ENCODE assay signal across 10 mouse cellular contexts in genomic region chr17:15021503-15022220, GRCm38 (mm10). TPM values are rescaled to one million over a fixed set of nuclear protein-coding genes. Genes with fewer than 3 reads are reported as not detected.
DNase-seq lines count a peak whose midpoint lies in the region; ATAC-seq and TF ChIP-seq lines count a peak whose summit lies in the region.
"Not testable (repeated sequence)": the region's sequence is repeated elsewhere in the genome, so short reads cannot be mapped to it uniquely, and the experiment has no call there.
"Had no signal": no experiment of that assay in that cellular context is flagged by ENCODE, and none has a peak within 500 bp of the region (broad histone marks: within the 10 kb centered on the region; RNA-seq: fewer than 3 reads in every experiment).

No protein-coding gene starts in this region.

- not testable (repeated sequence) for H3K4me2 ChIP-seq in lung, postnatal 0 days (replicated peaks; ENCODE audit: low read depth, low read length)

- 79% methylated on average over 3 of the region's 3 CpGs for WGBS in kidney, adult 2 months
- WGBS in lung, postnatal 0 days, result 83% methylated on average over 3 of the region's 3 CpGs

- 0 out of 2 replicates have a peak, but pooled peaks have one; percentile 4 for ATAC-seq in lung, postnatal 0 days

- TF ChIP-seq CTCF in kidney, adult 2 months (conservative IDR thresholded peaks at IDR 0.05; ENCODE audit: insufficient read depth, insufficient read length, low read depth, low read length); left cerebral cortex, adult 2 months (IDR thresholded peaks at IDR 0.05); lung, postnatal 0 days (IDR thresholded peaks at IDR 0.05): not testable (repeated sequence)

- TF ChIP-seq EP300 in lung, postnatal 0 days (IDR thresholded peaks at IDR 0.05), result not testable (repeated sequence)

- DNase-seq in adrenal gland, adult 2 months, result peak; percentile 15
- peak; percentile 5 to 9 for DNase-seq in cerebellum, postnatal 25 days
- peak; percentile 8 to 13 for DNase-seq in gastrocnemius, postnatal 4 days (ENCODE audit: low spot score in 2 of 2)
- peak; percentile 12 for DNase-seq in kidney, adult 2 months
- peak; percentile 12 to 18 for DNase-seq in left cerebral cortex, adult 2 months (ENCODE audit: extremely low spot score in 1 of 2, low spot score in 2 of 2)
- peak; percentile 7 for DNase-seq in lung, postnatal 0 days (ENCODE audit: low spot score)
- peak; percentile 21 for DNase-seq in right cerebral cortex, postnatal 14 days
- peak; percentile 3 for DNase-seq in thymus, postnatal 25 days

- H3K9ac ChIP-seq in lung, postnatal 0 days (replicated peaks; ENCODE audit: low read depth), result not testable (repeated sequence)

- not testable (repeated sequence) for H3K27ac ChIP-seq in kidney, adult 2 months (ENCODE audit: insufficient read depth, low read depth, low read length); left cerebral cortex, adult 2 months; lung, postnatal 0 days (ENCODE audit: low read length)

- H3K4me1 ChIP-seq in kidney, adult 2 months (ENCODE audit: control insufficient read depth, insufficient read depth, low read length); lung, postnatal 0 days (ENCODE audit: insufficient read depth, low read depth, low read length): not testable (repeated sequence)

- intact Hi-C loops in left cerebral cortex, adult 2 months (cut with DNase I), result not testable (repeated sequence)

- not testable (repeated sequence) for H3K27me3 ChIP-seq in kidney, adult 2 months (replicated peaks; ENCODE audit: control insufficient read depth, insufficient read depth, low read length); lung, postnatal 0 days (replicated peaks; ENCODE audit: insufficient read depth, low read length)

- not testable (repeated sequence) for H3K9me3 ChIP-seq in lung, postnatal 0 days (ENCODE audit: low read length)

- not testable (repeated sequence) for H3K4me3 ChIP-seq in kidney, adult 2 months (ENCODE audit: insufficient read depth, low read depth, low read length); left cerebral cortex, adult 2 months; lung, postnatal 0 days (ENCODE audit: low read depth, low read length)

- not testable (repeated sequence) for H3K36me3 ChIP-seq in kidney, adult 2 months (ENCODE audit: control insufficient read depth, insufficient read depth, low read length); lung, postnatal 0 days (ENCODE audit: insufficient read depth, low read length)

- TF ChIP-seq POLR2A in kidney, adult 2 months (IDR thresholded peaks at IDR 0.05; ENCODE audit: low read depth, low read length), result not testable (repeated sequence)

RNA-seq across cellular contexts. Expression of gene Gm3435, which starts 11.7 kb away (rescaled TPM):
- total RNA-seq in adrenal gland, adult 2 months (2021), result 1 to 10 TPM; 3.3 to 5.4 TPM
- polyA plus RNA-seq in adrenal gland, adult 2 months (2012; rRNA removed), result 0.21 TPM in 1 of 2 replicates, not detected in the other
- total RNA-seq in gastrocnemius, postnatal 4 days (2021), result 1 to 10 TPM; 3.4 to 4.8 TPM
- polyA plus RNA-seq in kidney, adult 2 months (2012; rRNA removed), result 1.6 and 3.7 TPM in 2 replicates
- 1 to 10 TPM; 2.4 to 3.0 TPM for total RNA-seq in left cerebral cortex, adult 2 months (2021)
- 4.5 and 5.6 TPM in 2 replicates for polyA plus RNA-seq in lung, postnatal 0 days (2015; fragmentation: Nextera tagmentation; extraction: Ambion mirVana)

RNA-seq across cellular contexts. Expression of gene Ermard, which starts 19.3 kb away (rescaled TPM):
- total RNA-seq in adrenal gland, adult 2 months (2021), result 10 to 100 TPM; 39.3 to 47.8 TPM
- polyA plus RNA-seq in adrenal gland, adult 2 months (2012; rRNA removed), result 23.2 and 23.9 TPM in 2 replicates
- total RNA-seq in gastrocnemius, postnatal 4 days (2021), result 10 to 100 TPM; 35.0 to 41.9 TPM
- 40.6 and 42.7 TPM in 2 replicates for polyA plus RNA-seq in kidney, adult 2 months (2012; rRNA removed)
- total RNA-seq in left cerebral cortex, adult 2 months (2021), result 10 to 100 TPM; 49.9 to 52.6 TPM
- 49.6 and 59.4 TPM in 2 replicates for polyA plus RNA-seq in lung, postnatal 0 days (2015; fragmentation: Nextera tagmentation; extraction: Ambion mirVana)

RNA-seq across cellular contexts. Expression of gene Tcte3, which starts 19.6 kb away (rescaled TPM):
- 1 to 10 TPM; 2.0 to 2.1 TPM for total RNA-seq in adrenal gland, adult 2 months (2021)
- polyA plus RNA-seq in adrenal gland, adult 2 months (2012; rRNA removed), result not detected in 2 replicates
- total RNA-seq in gastrocnemius, postnatal 4 days (2021), result 1 to 10 TPM in 1 of 2 experiments, under 1 TPM in 1; 0.73 to 2.1 TPM
- polyA plus RNA-seq in kidney, adult 2 months (2012; rRNA removed), result not detected in 2 replicates
- 1 to 10 TPM; 1.6 TPM for total RNA-seq in left cerebral cortex, adult 2 months (2021)
- polyA plus RNA-seq in lung, postnatal 0 days (2015; fragmentation: Nextera tagmentation; extraction: Ambion mirVana), result 1.1 and 1.2 TPM in 2 replicates
- total RNA-seq: left cerebral cortex, postnatal 10 days had no signal
- polyA plus RNA-seq: embryonic facial prominence, embryonic 14.5 days had no signal

RNA-seq across cellular contexts. Expression of gene Gm3448, which starts 19.7 kb away (rescaled TPM):
- 1 to 10 TPM; 4.6 to 4.7 TPM for total RNA-seq in adrenal gland, adult 2 months (2021)
- polyA plus RNA-seq in adrenal gland, adult 2 months (2012; rRNA removed), result 0.51 and 1.9 TPM in 2 replicates
- total RNA-seq in gastrocnemius, postnatal 4 days (2021), result 1 to 10 TPM; 2.8 to 3.7 TPM
- 0.88 and 1.1 TPM in 2 replicates for polyA plus RNA-seq in kidney, adult 2 months (2012; rRNA removed)
- total RNA-seq in left cerebral cortex, adult 2 months (2021), result 1 to 10 TPM; 7.9 to 9.7 TPM
- polyA plus RNA-seq in lung, postnatal 0 days (2015; fragmentation: Nextera tagmentation; extraction: Ambion mirVana), result 4.4 and 5.0 TPM in 2 replicates

RNA-seq across cellular contexts. Expression of gene Gm3417, which starts 43.1 kb away (rescaled TPM):
- not detected for total RNA-seq in adrenal gland, adult 2 months (2021)
- 2.5 TPM in 1 of 2 replicates, not detected in the other for polyA plus RNA-seq in adrenal gland, adult 2 months (2012; rRNA removed)
- under 1 TPM in 1 of 2 experiments, not detected in 1; 0.49 TPM for total RNA-seq in gastrocnemius, postnatal 4 days (2021)
- 0.86 and 1.0 TPM in 2 replicates for polyA plus RNA-seq in kidney, adult 2 months (2012; rRNA removed)
- not detected for total RNA-seq in left cerebral cortex, adult 2 months (2021)
- 0.39 and 3.6 TPM in 2 replicates for polyA plus RNA-seq in lung, postnatal 0 days (2015; fragmentation: Nextera tagmentation; extraction: Ambion mirVana)
